Mouse (Mus musculus): ENCODE data around the gene Miga2. TPM values are rescaled to one million over a fixed set of nuclear protein-coding genes. Genes with fewer than 3 reads are reported as not detected.

The Miga2 gene
- polyA plus RNA-seq, 1 experiment from 2014 or later: 7.6 TPM

DNA sequence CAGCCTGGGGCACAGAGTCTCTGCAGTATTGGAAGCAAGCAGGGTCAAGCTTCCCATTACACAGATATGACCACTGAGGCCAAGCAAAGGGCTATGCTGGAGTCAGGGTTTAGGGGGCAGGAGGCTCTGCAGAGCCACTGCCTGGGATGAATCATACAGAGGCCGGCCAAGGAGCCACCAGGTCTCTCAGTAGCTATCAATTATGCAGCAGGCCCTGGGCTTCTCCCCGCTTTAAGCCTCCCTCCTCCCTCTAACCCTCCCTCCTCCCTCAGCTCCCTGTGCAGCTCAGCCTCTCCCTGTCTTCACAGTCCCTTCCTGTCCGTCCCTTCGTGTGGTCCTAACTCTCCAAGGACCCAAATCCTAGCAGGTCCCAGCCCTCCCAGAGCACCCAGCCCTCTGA, 7.8 kb upstream of the Miga2 start:
- ATAC-seq: no peak

DNA sequence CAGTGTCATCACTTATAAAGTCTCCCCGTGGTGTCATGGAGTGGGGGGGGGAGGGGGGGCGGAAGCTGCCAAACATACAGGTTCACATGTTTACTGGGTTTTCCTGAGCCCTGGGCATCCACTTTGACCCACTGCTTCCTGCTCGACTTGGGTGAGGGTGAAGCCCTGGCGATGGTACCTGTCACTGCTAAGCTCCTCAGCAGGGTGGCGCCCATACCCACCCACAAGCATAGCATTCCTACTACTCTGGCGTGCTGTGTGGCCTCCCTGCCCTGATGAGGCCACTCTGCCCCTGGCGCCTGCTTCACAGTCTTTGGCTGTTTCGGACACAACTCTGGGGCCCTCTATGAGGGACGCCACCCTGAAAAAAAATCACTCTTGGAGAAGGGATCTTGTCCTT, 7.1 kb upstream of the Miga2 start:
- H3K9ac ChIP-seq (replicated peaks): no peak overlapping the region
- peaks cover 10% of the 10 kb centered on the region for H3K4me1 ChIP-seq (ENCODE audit: insufficient read depth)
- ATAC-seq (no peak), DNase-seq (no peak)
- H3K36me3 ChIP-seq (replicated peaks; ENCODE audit: insufficient read depth, low read length): peaks cover 12% of the 10 kb centered on the region
- no peaks in the 10 kb centered on the region for H3K9me3 ChIP-seq (ENCODE audit: low read length)
- no peak overlapping the region for H3K4me3 ChIP-seq (ENCODE audit: low read depth, low read length)
- WGBS (ENCODE audit: insufficient replicate concordance): 69% methylated on average over 9 of the region's 9 CpGs
- no peak overlapping the region for H3K4me2 ChIP-seq (ENCODE audit: low read depth, low read length)
- H3K27me3 ChIP-seq (ENCODE audit: insufficient read depth, low read length): no peaks in the 10 kb centered on the region
- no peak overlapping the region for H3K27ac ChIP-seq (ENCODE audit: low read depth)
- no peak for TF ChIP-seq CTCF (IDR thresholded peaks at IDR 0.05; ENCODE audit: low read depth)
- TF ChIP-seq EP300 (IDR thresholded peaks at IDR 0.05; ENCODE audit: low read depth): no peak

More for the DNA sequence above, 7.8 kb upstream of the Miga2 start:
- peaks cover 12% of the 10 kb centered on the region for H3K36me3 ChIP-seq (replicated peaks; ENCODE audit: insufficient read depth, low read length)
- no peak for TF ChIP-seq CTCF (IDR thresholded peaks at IDR 0.05; ENCODE audit: low read depth)
- no peak for TF ChIP-seq EP300 (IDR thresholded peaks at IDR 0.05; ENCODE audit: low read depth)
- no peak overlapping the region for H3K4me3 ChIP-seq (ENCODE audit: low read depth, low read length)
- no peak overlapping the region for H3K27ac ChIP-seq (ENCODE audit: low read depth)
- no peaks in the 10 kb centered on the region for H3K27me3 ChIP-seq (ENCODE audit: insufficient read depth, low read length)
- no peak overlapping the region for H3K4me2 ChIP-seq (ENCODE audit: low read depth, low read length)
- no peak for DNase-seq
- H3K9ac ChIP-seq (replicated peaks): no peak overlapping the region
- 69% methylated on average over 4 of the region's 4 CpGs for WGBS (ENCODE audit: insufficient replicate concordance)
- H3K4me1 ChIP-seq (ENCODE audit: insufficient read depth): peaks cover 10% of the 10 kb centered on the region
- no peaks in the 10 kb centered on the region for H3K9me3 ChIP-seq (ENCODE audit: low read length)

DNA sequence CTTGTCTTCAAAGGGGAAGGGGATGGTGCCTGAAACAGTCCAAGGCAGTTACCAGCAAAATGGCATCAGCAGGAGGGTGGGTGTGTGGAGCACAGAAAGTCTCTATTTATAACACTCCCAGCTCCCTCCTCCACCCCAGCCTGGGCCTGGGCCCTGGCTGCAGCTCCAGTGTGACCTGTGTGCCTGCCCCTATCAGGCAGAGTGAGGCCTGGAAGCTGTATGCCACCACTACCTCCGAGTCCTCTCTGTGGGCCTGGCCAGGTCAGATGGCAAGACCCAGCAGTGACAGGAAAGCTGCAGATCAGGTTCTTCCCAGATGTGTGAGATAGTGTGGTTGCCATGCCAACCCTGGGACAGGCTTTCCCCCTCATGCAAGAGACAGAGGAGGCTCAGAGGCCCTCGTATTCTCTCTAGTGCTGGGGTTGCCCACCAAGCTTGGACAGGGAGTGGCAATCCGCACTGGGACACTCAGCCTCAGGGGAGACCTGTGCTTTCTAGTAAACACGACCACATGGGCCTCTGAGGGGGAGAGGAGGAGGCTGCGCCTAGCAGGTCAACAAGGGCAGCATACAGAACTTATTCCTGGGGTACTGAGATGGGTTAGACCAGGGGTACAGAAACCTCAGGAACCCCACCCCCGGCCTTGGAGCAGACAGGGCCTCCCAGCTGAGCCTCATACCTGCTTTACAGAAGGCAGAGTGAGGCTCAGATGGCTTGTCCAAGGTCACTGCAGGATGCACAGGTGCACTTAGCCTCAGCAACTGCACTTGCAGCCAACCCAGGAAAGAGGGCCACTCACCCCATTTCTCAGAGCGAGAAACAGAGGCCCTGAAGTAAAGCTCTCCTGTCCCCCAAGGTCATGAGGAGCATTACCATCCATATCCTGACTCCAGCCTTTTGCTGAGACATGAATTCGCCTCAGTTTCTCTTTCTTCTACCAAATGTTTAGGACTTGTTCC, 6.2 kb upstream of the Miga2 start:
- no peaks in the 10 kb centered on the region for H3K9me3 ChIP-seq (ENCODE audit: low read length)
- H3K36me3 ChIP-seq (replicated peaks; ENCODE audit: insufficient read depth, low read length): peaks cover 10% of the 10 kb centered on the region
- H3K9ac ChIP-seq (replicated peaks): peak overlapping the region; percentile 75
- 49% methylated on average over 8 of the region's 8 CpGs for WGBS (ENCODE audit: insufficient replicate concordance)
- no peak for TF ChIP-seq EP300 (IDR thresholded peaks at IDR 0.05; ENCODE audit: low read depth)
- TF ChIP-seq CTCF (IDR thresholded peaks at IDR 0.05; ENCODE audit: low read depth): no peak
- no peak overlapping the region for H3K27ac ChIP-seq (ENCODE audit: low read depth)
- H3K4me1 ChIP-seq (ENCODE audit: insufficient read depth): peaks cover 10% of the 10 kb centered on the region
- H3K27me3 ChIP-seq (ENCODE audit: insufficient read depth, low read length): no peaks in the 10 kb centered on the region
- no peak for ATAC-seq
- peak overlapping the region; percentile 79 for H3K4me3 ChIP-seq (ENCODE audit: low read depth, low read length)
- no peak for DNase-seq
- H3K4me2 ChIP-seq (ENCODE audit: low read depth, low read length): peak overlapping the region; percentile 98

DNA sequence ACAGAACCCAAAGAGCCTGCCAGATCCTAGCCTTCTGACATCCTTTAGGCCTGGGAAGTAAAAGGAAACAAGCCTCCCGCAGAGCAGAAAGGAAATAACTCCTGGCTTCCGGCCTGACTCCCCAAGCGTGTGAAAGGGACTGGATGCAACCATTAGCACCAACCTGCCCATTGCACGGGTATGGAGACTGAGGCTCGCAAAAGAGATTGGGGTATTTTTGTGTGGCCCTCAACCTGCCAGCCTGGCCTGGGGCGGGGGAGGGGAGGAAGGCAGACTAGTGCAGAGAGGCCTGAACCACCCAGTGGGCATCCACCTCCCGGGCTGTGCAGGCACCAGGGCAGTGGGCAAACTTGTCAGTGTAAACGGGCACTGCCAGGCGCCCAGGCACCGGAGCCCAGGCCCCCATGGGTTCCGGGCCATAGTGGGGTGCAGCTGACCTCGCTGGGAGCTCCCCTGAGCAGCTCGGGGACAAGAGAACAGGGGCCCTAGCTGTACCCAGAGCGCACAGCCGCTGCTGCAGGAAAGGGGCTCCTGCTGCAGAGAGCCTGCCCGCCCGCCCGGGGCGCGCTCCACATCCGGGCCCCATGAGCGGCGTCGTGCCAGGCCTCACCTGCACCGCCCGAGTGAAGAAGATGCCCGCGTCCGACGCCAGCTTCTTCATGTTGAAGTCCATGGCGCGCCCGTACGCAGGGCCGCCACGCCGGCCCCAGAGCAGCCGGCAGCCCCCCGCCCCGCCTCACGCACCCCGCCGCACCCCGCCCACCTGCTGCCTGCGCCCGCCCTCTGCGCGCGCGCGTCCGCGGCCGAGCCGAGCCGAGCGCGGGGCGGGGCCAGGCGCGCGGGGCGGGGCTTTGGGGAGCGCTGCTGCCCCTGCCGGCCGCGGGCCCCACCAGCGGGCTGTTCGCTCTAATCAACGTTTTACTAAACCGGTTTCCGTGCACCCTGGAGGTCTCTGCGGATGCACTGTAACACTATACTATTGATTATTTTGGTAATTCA, 5.2 kb upstream of the Miga2 start, which contains the start of gene Sh3glb2:
Sh3glb2 (minus strand) TSS at position 805 of the 999 bp plus-strand sequence.
- Histone ChIP-seq H3K4me2 (ENCODE audit: low read depth, low read length) (peak within 1 kb of the TSS; percentile 98), H3K27me3 (ENCODE audit: insufficient read depth, low read length) (no peaks in the 10 kb centered on the region), H3K9ac (replicated peaks) (peak within 1 kb of the TSS; percentile 75), H3K9me3 (ENCODE audit: low read length) (no peaks in the 10 kb centered on the region), H3K4me3 (ENCODE audit: low read depth, low read length) (peak within 1 kb of the TSS; percentile 79), H3K27ac (ENCODE audit: low read depth) (peak within 1 kb of the TSS; percentile 55), H3K36me3 (replicated peaks; ENCODE audit: insufficient read depth, low read length) (peaks cover under 1% of the 10 kb centered on the region; the same call in 1 of the 2 replicates), H3K4me1 (ENCODE audit: insufficient read depth) (peaks cover 13% of the 10 kb centered on the region)
- WGBS (ENCODE audit: insufficient replicate concordance): 2% methylated on average over 49 of the region's 73 CpGs
- peak; percentile 78 for ATAC-seq
- TF ChIP-seq CTCF (IDR thresholded peaks at IDR 0.05; ENCODE audit: low read depth) (peak; percentile 50), EP300 (IDR thresholded peaks at IDR 0.05; ENCODE audit: low read depth) (no peak)
- DNase-seq: peak; percentile 90

DNA sequence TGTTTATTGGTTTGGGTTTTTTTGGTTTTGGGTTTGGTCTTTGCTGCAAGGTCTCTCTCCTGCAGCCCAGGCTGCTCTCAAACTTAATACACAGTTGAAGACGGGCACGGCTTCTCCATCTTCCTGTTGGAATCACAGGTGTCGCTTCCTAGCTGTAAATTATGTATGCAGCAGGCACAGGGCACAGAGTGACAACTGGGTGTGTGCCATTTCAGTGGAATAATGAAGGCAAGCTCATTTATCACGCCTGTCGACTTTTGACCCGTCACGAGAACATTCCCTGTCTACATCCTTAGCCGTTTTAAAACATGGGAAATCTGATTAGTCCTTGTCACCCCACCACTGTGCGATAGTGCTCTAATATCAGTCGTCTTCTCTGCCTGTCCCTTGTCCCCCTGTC, 3.4 kb upstream of the Miga2 start:
- no peak overlapping the region for H3K9ac ChIP-seq (replicated peaks)
- H3K36me3 ChIP-seq (replicated peaks; ENCODE audit: insufficient read depth, low read length): no peaks in the 10 kb centered on the region
- H3K27me3 ChIP-seq (ENCODE audit: insufficient read depth, low read length): no peaks in the 10 kb centered on the region
- H3K4me1 ChIP-seq (ENCODE audit: insufficient read depth): peaks cover 26% of the 10 kb centered on the region
- DNase-seq (no peak), ATAC-seq (no peak)
- no peak overlapping the region for H3K4me3 ChIP-seq (ENCODE audit: low read depth, low read length)
- H3K27ac ChIP-seq (ENCODE audit: low read depth): no peak overlapping the region
- WGBS (ENCODE audit: insufficient replicate concordance): 84% methylated on average over 10 of the region's 10 CpGs
- TF ChIP-seq CTCF (IDR thresholded peaks at IDR 0.05; ENCODE audit: low read depth) (no peak), EP300 (IDR thresholded peaks at IDR 0.05; ENCODE audit: low read depth) (no peak)
- no peaks in the 10 kb centered on the region for H3K9me3 ChIP-seq (ENCODE audit: low read length)
- H3K4me2 ChIP-seq (ENCODE audit: low read depth, low read length): no peak overlapping the region

All from liver, postnatal 0 days (tissue).